Mouse (Mus musculus): ENCODE results near the gene Zfp12.

The Zfp12 gene

DNA sequence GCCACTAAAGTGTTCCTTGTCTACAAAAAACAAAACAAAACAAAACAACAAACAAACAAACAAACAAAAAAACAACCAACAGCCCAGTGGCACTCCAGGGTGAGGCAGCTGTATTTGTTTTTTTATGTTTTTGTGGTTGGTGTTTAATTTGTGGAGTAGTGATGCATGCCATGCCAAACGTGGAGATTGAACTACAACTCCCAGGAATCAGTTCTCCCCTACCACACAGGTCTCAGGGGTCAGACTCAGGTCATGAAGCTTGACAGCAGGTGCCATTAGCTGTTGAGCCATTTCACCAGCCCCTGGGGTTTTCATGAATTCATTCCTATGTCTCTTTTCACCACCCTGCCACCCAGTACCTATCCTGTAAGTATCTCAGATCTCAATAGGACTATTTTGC, 30.4 kb downstream of the Zfp12 start:
- DNase-seq (ENCODE audit: extremely low read depth, low read depth), result no peak

GRCm38 (mm10) chr5:143266794-143267193, 31.8 kb downstream of the Zfp12 start:
- DNase-seq (ENCODE audit: extremely low read depth, low read depth), result no peak

- no peak for DNase-seq (ENCODE audit: extremely low read depth, low read depth)
Measured at GRCm38 (mm10) chr5:143268985-143269362, 34.0 kb downstream of the Zfp12 start.

DNA sequence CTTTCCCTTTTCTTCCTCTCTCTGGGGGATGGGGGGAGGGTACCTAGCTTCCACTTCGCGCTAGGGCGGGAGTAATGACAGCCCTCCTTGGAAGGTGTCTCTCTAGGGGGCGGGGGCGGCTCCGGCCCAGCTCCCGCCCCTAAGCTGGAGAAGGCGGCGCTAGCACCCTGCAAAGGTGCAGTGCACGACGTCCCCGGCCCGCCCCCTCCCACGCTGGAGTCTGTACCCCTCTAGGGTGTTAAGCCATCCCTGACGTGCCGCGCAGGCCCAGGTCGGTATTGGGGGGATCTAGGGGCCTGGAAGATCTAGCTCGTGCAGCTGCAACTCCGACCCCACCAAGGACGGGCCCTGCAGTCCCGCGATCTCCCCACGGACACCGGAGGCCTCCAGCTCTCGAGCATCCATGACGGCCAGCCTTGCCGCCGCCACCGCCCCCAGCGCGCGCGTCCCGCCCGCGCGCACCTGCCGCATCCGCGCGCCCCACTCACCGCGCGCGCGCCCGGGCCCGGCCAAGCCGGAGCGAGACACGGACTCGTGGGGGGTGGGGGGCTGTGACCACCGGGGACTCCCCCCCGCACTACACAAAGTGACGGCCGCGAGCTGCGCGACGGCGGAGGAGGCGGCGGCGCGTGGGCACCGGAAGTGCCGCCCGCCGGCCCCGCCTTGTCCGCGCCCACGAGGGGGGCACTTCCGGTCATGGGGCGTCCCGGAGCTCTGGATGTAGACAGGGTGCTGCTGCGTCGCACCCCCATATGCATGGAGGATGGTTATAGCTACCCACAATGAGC, 34.6 kb downstream of the Zfp12 start, which contains the start of gene Zfp316:
Gene Zfp316, minus strand, starts transcription at position 660 of the 788 bp plus-strand sequence.
- no peak for DNase-seq (ENCODE audit: extremely low read depth, low read depth)

DNA sequence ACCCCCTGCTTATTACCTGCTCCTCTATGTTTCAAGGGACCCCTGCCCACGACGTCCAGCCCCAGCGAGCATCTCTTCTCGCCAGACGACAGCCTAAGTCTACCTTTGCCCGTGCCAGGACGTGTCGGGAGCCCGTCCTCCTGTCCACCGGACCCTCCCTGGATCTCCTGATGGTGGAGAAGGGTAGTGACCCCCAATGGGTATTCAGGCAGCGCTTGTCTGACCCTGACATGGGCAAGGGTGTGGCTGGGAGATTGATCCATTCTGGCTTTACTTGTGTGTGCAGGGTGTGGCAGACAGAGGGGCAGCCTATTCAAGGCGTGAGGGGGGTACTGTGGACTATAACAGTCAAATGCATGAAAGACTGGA, 35.2 kb downstream of the Zfp12 start:
- no peak for DNase-seq (ENCODE audit: extremely low read depth, low read depth)

DNA sequence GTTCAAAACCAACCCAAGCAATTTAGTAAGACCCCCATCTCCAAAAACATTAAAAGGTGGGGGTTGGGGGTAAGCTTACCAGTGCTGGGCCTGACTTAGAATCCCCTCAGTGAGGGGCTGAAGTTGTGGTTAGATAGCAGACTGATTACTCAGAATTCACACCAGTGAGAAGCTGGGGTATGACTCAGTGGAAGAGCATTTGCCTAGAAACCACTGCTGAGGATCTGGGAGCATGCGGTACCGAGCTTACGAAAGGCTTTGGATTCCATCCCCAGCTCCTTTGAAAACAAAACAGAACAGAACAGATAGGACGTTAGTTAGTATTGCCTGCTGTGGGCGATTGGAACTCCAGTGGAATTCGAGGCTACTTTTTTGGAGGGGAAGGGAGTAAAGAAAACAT, 36.7 kb downstream of the Zfp12 start:
- DNase-seq (ENCODE audit: extremely low read depth, low read depth), result no peak

DNA sequence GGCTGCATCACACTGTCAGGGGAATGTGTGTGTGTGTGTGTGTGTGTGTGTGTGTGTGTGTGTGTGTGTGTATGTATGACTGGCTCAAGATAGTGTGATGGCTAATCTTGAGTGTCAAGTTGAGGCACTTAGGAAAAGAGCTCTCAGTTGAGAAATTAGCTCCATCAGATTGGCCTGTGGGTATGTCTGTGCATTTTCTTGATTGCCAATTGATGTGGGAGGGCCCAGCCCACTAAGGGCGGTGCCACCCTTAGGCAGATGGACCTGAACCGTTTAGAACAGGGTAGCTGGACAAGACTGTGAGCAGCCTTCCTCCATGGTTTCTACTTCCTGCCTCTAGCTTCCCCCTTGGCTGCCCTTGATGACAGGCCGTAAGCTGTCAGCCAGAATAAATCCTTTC, 37.1 kb downstream of the Zfp12 start:
- DNase-seq (ENCODE audit: extremely low read depth, low read depth), result no peak

DNA sequence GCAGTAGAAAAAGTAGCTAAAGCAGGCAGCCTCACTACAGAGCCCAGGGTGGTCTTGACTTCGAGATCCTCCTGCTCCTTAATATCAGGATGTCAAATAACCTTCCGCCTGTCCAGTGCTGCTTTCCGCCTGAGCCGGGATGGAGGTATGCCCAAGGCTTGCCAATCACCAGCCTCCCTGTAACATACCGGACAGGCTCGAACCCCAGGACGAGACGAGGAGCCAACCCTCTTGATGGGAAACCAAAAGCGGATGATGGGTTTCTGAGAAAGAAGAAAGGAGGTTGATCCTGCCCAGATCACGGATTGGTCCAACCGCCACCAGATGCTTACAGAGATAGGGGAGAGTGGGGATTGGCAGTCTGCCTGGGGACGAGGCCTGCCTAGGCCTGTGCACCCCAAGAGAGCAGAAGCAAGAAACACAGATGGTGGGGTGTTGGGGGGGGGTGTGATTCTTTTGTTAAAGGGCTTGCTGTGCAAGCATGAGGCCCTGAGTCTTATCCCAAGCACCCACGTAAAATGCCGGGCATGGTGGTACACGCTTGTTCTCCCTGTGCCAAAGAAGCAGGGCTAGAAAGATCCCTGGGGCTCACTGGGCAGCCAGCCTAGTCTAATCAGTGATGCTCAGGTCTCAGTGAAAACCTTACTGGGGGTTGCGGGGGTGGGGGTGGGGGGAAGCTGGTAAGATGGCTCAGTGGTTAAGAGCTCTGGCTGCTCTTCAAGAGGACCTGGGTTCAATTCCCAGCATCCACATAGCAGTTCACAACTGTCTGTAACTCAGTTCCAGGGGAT, 37.8 kb downstream of the Zfp12 start:
- DNase-seq (ENCODE audit: extremely low read depth, low read depth), result peak; percentile 93

DNA sequence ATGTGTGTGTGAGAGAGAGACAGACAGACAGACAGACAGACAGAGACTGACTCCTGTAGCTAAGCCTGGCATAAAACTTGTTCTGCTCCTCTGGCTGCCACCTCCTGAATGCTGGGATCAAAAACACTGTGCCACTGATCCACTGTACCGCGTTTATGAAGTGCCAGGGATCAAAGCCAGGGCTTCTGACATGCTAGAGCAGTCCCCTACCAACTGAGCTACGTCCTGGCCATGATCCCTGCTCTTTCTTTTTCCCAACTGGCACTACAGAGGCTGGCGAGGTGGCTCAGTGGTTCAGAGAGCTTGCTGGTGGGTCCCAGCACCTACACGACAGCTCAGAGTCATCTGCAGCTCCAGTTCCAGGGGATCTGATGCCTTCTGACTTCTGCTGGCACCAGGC, 40.8 kb downstream of the Zfp12 start:
- no peak for DNase-seq (ENCODE audit: extremely low read depth, low read depth)

DNA sequence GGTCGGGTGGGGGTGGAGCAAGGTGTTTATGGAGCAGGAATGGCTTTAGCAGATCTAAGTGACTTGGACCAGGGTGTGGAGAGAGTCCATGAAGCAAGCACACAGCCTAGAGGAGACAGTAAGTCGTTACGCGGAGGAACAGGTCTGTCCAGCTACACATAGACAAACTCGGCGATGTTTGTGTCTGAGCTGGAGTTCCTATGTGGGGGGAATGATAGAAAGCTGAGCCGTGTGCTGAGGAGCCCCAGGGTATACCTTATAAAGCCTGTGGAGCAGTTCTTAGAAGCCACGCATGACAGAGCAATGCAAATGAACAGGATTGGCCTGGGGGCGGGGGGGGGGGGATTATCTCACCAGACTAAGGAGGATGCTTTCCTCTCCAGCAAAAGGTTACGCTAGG, 44.3 kb downstream of the Zfp12 start:
- no peak for DNase-seq (ENCODE audit: extremely low read depth, low read depth)

GRCm38 (mm10) chr5:143284762-143285161, 49.8 kb downstream of the Zfp12 start:
- no peak for DNase-seq (ENCODE audit: extremely low read depth, low read depth)

DNA sequence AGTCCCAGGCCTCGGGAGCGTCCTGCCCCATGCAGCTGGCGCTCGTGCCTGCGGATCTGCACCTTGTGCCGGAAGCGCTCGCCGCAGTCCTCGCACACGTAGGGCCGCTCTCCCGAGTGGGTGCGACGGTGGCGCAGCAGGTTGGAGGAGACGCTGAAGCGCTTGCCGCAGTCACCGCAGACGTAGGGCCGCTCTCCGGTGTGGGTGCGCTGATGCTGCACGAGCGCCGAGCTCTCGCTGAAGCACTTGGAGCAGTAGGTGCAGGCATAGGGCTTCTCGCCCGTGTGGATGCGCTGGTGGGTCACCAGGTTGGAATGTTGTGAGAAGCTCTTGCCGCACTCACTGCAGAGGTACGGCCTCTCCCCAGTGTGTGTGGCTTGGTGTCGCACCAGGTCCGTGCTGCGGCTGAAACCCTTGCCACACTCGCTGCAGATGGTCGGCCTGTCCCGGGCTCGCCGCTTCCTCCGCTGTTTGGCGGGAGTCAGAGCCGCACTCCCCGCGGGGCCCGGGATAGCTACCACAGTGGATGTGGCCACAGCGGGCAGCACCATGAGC, 52.9 kb downstream of the Zfp12 start:
- DNase-seq (ENCODE audit: extremely low read depth, low read depth), result no peak

- no peak for DNase-seq (ENCODE audit: extremely low read depth, low read depth)
Measured at GRCm38 (mm10) chr5:143288378-143288911, 53.5 kb downstream of the Zfp12 start.

DNA sequence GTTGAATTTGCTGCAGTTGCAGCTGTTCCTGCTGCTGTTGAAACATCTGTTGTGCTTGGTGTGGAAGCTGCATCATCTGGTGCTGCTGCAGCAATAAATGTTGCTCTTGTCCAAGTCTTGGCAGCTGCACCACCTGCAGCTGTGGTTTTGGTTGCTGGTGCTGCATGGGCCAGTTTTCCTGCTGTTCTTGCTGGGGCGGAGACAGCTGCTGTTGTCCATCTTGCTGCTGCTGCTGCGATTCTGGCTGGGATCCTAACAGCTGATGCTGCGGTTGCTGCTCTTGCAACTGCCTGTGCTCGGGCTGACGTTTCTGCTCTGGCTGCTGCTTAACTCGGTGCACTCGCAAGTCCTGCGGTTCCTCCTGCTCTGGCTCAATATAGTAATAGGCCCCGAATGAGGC, 54.3 kb downstream of the Zfp12 start:
- no peak for DNase-seq (ENCODE audit: extremely low read depth, low read depth)

GRCm38 (mm10) chr5:143292879-143293278, 57.9 kb downstream of the Zfp12 start:
- no peak for DNase-seq (ENCODE audit: extremely low read depth, low read depth)

- no peak for DNase-seq (ENCODE audit: extremely low read depth, low read depth)
Measured at GRCm38 (mm10) chr5:143293404-143293803, 58.4 kb downstream of the Zfp12 start, which contains the start of gene Zfp853. Zfp853 (minus strand) TSS chr5:143293623.

GRCm38 (mm10) chr5:143294862-143295261, 59.9 kb downstream of the Zfp12 start:
- no peak for DNase-seq (ENCODE audit: extremely low read depth, low read depth)

DNA sequence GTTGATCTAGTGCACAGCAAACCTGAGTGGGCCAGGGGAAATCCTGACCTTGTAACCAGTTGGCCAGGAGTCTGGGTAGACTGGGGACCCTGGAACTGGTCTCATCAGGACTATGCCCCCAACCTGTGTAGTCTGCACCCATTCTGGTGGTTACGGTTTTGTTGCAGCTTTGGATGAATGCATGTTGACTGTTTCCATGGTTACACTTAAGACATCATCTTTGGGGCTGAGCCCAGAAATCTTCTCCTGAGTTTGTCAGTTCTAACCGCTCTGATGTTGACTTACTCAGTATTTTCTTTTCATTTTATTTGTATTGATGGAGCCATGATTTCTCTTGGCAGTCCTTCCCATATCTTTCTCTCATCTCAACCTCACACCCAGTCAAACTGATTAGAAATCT, 60.4 kb downstream of the Zfp12 start:
- no peak for DNase-seq (ENCODE audit: extremely low read depth, low read depth)

DNA sequence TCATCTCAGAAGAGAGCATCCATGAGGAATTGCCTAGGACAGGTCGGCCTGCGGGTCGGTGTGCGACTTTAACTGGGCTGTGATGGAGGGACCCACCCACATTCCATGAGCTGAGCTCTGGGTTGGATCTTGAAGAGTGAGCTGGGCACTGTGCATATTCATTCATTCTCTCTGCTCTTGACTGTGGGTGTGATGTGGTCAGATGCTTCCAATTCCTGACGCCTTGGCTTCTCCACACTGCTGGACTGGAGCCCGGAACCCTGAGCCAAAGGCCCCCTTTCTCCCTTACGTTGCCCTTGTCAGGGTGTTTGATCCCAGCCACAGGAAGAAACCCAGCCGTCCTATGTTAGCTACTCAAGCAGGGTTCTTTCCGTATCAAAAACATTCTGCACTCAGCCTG, 63.0 kb downstream of the Zfp12 start:
- no peak for DNase-seq (ENCODE audit: extremely low read depth, low read depth)

- DNase-seq (ENCODE audit: extremely low read depth, low read depth), result no peak
Measured at GRCm38 (mm10) chr5:143298391-143298790, 63.4 kb downstream of the Zfp12 start.

Measured in MEL-GATA-1-ER (cell line).